Mouse (Mus musculus) thymus, postnatal 0 days (tissue): ENCODE data around the gene Nos2. TPM values are rescaled to one million over a fixed set of nuclear protein-coding genes. Genes with fewer than 3 reads are reported as not detected.

Experiments used
- DNase-seq: peaks from one replicate; pipeline ENCODE4 v3.0.0-alpha.2; 2015; ENCODE audit warnings: low spot score
- polyA plus RNA-seq: library from polyadenylated mRNA; unstranded; fragments of >200 nt; fragmentation: Nextera tagmentation; extraction: Ambion mirVana; gene quantifications from 2 replicates; pipeline ENCODE4 v1.2.1, GENCODE M21; 2015

The Nos2 gene
- polyA plus RNA-seq, result 0.92 and 0.96 TPM in 2 replicates

- no peak for DNase-seq
These were observed at the start of gene Nos2 for GRCm38 (mm10) chr11:78920411-78920939. Gene Nos2 (plus strand): TSS chr11:78920787.

- no peak for DNase-seq
These were observed 49.7 kb upstream of the Nos2 start for GRCm38 (mm10) chr11:78870891-78871290.

GRCm38 (mm10) chr11:78872782-78873181, 47.8 kb upstream of the Nos2 start:
- DNase-seq, result no peak

DNA sequence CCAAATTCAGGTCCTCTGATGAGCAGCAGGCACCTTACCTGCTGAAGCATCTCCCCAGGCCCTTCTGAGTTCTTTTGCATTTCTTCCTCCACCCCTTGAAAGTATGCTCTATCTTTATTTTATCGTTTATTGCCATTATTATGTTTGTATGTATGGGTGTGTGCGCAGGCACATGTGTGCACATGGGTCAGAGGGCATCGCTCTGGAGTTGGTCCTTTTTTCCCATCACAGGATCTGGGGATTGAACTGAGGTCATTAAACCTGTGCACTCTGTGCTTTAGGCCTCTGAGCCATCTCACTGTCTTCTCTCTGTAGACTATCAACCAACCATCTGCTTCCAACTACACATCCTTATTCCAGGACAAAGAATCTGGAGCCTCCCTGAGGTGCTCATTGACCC, 40.9 kb upstream of the Nos2 start:
- DNase-seq, result no peak

DNA sequence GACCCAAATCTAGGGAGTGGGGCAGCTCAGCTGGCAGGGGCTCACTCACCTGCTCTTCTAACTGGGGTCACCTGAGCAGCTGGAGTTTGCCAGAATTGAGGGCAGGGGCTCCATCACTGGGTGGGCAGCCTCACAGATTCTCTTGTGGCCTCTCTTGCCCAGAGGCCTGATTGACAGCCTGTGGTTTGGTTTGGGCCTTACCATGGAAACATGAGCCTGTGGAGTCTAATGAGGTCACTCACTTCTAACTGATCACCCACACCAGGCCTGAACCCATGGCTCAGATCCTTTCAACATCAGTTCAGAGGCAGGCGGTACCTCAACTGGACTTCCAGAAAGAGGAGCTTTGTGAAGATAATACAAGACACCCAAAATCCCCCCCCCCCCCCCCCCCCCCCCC, 33.9 kb upstream of the Nos2 start:
- no peak for DNase-seq

GRCm38 (mm10) chr11:78887102-78887971, 33.2 kb upstream of the Nos2 start:
- peak; percentile 18 for DNase-seq

DNA sequence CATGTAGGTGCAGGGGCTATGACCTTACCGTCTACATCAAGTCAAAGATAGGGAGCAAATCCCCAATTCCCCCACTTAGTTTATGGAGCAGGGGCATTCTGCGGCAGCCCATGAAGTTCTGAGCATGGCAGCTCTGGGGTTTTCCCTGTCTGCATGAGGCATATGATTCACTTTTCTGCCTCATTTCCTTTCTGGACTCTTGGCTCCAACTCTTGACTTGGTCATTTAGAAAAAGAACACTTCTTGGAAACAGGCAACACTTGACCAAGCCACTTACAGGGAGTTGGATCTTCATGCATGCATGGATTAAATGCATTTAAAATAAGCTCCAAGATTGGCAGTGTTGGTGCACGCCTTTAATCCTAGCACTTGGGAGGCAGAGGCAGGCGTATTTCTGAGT, 31.4 kb upstream of the Nos2 start:
- no peak for DNase-seq

- DNase-seq, result peak; percentile 49
These were observed 24.0 kb upstream of the Nos2 start for GRCm38 (mm10) chr11:78896357-78897123.

DNA sequence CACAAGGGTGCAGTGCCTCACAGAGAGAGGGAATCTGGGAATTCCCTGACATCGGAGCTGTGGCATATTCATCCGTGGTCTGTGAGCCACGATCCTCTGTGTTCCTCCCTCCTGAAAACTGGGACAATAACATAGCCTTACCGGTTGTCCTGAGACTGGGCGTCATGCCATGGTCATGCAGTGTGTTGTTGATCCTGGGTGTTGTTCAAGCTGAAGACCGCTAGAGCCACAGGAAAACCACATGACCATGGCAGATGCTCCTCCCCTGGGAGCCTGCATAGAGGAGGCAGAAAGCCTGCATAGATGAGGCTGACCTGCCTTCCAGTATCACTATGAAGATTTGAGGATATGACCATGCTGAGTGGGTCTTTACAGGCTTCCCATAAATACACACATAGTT, 5.1 kb upstream of the Nos2 start:
- DNase-seq, result no peak

GRCm38 (mm10) chr11:78916410-78916809, 4.2 kb upstream of the Nos2 start:
- DNase-seq, result no peak

- DNase-seq, result no peak
These were observed 842 bp upstream of the Nos2 start for GRCm38 (mm10) chr11:78919745-78920144.

DNA sequence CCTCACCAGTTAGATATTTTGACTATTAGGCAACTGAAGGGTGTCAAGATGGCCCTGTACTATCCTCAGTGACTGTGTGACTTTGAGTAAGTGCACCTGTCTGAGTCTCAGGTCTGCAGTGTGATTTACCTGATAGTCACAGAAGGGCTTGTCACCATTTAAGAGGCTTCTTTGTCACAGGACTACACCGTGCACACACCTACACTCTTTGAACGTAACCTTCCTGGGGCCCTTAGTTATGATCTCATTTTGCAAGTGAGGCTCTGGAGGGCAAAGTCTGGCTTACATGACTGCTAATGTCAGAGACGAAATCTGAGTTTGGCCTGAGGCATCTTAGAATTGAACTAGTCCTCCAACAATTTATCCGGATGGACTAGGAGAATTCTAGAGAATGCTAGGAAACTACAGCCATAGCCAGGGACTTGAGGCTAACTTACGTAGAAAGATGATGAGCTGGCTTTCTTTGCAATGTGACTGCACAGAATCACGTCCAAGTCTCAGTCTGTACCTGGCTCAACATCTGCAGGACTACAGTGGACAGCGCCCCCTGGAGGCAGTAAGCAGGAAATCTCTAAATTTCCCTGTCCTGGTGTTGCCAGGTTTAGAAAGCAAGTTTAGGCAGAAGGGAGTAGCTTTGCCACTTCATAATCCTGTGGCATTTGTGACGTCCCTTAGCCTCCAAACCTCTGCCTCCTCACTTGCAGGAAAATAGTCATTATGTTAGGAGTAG, 2.3 kb downstream of the Nos2 start:
- peak; percentile 57 for DNase-seq

- peak; percentile 52 for DNase-seq
These were observed 3.5 kb downstream of the Nos2 start for GRCm38 (mm10) chr11:78924111-78924510.

DNA sequence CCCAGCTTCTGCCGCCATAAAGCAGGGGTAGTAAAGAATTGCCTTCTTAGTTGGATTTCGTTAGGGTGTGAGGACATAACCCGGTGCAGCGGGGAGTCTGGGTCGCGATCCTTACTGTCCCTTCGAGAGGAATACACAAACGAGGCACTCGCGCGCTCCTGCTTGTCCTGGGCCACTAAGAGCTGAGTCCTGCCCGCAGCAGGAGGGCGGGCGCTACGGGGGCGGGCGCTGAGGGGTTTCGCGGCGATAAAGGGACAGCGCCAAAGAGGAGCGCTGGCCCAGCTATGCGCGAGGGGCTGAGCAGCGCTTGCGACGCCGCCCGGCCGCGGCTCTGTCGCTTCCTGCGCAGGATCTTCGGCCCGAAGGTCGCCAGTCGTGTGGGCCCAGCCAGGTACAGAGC, 4.3 kb downstream of the Nos2 start:
- DNase-seq, result peak; percentile 2

GRCm38 (mm10) chr11:78929345-78929744, 8.8 kb downstream of the Nos2 start:
- DNase-seq, result no peak

- no peak for DNase-seq
These were observed 13.7 kb downstream of the Nos2 start for GRCm38 (mm10) chr11:78934307-78934706.

- DNase-seq, result no peak
These were observed 14.1 kb downstream of the Nos2 start for GRCm38 (mm10) chr11:78934727-78935126.

- no peak for DNase-seq
These were observed 14.6 kb downstream of the Nos2 start for GRCm38 (mm10) chr11:78935178-78935577.

GRCm38 (mm10) chr11:78943083-78943482, 22.5 kb downstream of the Nos2 start:
- no peak for DNase-seq

DNA sequence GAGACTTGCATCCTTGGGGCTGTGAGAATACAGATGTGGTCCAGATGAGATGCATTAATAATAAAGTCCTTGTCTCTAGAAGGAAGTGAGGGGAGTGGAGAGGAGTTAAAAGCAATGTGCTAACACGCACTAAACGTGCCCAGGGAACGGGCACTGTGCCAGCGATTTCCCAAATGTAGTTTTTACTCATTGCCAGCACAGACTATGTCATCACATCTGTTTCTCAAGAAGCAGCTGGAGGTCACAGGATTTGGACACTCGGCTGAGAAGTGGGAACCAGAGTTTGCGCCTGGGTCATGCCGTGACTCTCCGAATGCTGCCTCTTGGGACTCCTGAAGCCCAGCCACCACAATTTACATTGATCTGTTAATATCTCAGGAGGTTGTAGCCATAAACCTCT, 29.8 kb downstream of the Nos2 start:
- no peak for DNase-seq

- DNase-seq, result peak; percentile 23
These were observed 31.9 kb downstream of the Nos2 start for GRCm38 (mm10) chr11:78952467-78952866.
